Mouse (Mus musculus) testis, adult 2 months (tissue): ENCODE data around the gene Magi2.

Experiments
- CTCF ChIP-seq: fragments of 200-500 bp; IDR thresholded peaks from 2 replicates; pipeline ENCODE4 v1.5.1; 2012; ENCODE audit warnings: low read depth, mild to moderate bottlenecking, inconsistent platforms, low read length, moderate library complexity; ENCODE audit not compliant: control insufficient read depth, insufficient read depth, insufficient replicate concordance
- POLR2A ChIP-seq: fragments of 200-500 bp; IDR thresholded peaks from 2 replicates; pipeline ENCODE4 v1.6.1; 2012; ENCODE audit warnings: low read depth, mild to moderate bottlenecking, inconsistent platforms, low read length, moderate library complexity; ENCODE audit not compliant: control insufficient read depth

DNA sequence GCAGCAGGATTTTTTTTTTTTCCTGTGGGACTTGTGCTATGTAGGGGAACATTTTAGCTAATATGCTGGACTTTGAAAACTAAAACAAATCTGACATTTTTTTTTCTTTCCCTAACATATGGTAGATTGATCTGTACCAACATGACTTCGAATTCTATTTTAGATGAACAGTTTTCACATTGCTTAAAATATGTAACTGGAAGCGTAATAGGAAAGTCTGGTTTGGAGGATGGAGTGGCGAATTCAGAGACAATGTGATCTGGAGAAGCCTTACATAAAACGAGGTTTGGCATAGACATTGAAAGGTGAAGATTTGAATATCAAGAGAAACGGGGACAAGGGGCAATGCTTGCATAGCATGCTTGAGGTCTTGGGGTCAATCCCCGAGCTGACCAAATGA is 519.1 kb downstream of the Magi2 start:
- TF ChIP-seq CTCF (no peak), POLR2A (no peak)
